Mouse (Mus musculus) gastrocnemius, postnatal 10 days (tissue): ENCODE data around the gene Usp8. TPM values are rescaled to one million over a fixed set of nuclear protein-coding genes. Genes with fewer than 3 reads are reported as not detected.

ENCODE experiments used
- DNase-seq: peaks from one replicate; pipeline ENCODE4 v3.0.0; 2021; ENCODE audit warnings: mixed read lengths
- total RNA-seq, 2 experiments: library from RNA; stranded (reverse); gene quantifications; 2 replicates each; pipeline ENCODE4 v1.2.3; 2021

The Usp8 gene
- total RNA-seq, 2 experiments from 2014 or later = 19.8 to 24.8 TPM

- DNase-seq = no peak
Measured at GRCm38 (mm10) chr2:126740314-126740713, 33.2 kb downstream of the Usp8 start.

DNA sequence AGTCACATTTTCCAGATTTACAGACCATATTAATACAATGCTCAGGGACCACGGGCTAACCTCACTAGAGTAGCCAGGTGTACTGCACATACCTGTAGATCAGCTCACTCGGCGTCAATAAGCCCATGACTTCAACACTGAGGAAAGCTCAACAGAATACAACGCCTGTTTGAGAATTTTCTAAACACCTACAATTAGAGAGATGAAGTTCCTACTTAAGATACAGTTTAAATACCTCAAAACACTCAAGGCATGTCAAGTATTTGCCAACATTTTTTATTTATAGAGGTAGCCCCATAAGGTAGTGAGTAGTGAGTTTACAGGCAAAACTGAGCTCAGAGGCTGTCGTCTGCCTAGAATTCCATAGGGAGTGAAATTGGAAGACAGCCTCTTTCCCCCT is 36.3 kb downstream of the Usp8 start:
- DNase-seq = no peak

DNA sequence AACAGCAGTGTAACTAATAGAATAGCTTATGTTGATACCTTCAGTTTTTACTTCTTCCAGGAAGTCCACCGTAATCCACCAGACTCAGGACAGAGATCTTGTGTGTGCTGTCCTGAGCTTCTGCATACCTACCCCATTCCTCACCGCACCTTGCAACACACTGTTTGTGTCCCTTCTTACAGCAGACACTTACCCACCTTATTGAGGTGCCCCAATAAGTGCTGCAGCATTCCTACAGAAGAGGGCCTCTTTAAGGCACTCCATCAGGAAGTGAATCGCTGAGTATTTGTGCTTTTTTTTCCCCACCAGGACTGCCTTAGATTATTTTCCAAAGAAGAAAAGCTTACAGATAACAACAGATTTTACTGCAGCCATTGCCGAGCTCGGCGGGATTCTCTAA is 48.5 kb downstream of the Usp8 start:
- no peak for DNase-seq

DNA sequence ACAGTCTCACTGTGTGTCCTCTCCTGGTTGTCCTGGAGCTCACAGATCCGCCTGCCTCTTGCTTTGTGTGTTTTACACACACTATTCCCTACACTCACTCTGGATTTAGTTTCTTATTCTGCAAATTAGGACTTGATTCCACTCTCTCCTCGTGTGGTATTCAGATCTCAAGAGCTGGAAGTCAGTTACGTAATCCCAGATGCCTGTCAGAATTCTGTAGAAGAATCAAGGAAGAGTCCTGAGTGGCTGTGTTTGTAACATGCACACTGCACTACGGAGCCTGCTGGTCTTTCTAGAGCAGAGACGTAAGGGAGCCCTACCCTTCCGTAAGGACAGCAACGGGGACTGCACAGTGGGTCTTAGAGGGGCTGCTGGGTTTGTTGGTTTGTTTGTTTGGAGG is 52.2 kb downstream of the Usp8 start:
- no peak for DNase-seq

- no peak for DNase-seq
Measured at GRCm38 (mm10) chr2:126765867-126766582, 58.9 kb downstream of the Usp8 start.

GRCm38 (mm10) chr2:126767599-126767998 is 60.5 kb downstream of the Usp8 start:
- no peak for DNase-seq

DNA sequence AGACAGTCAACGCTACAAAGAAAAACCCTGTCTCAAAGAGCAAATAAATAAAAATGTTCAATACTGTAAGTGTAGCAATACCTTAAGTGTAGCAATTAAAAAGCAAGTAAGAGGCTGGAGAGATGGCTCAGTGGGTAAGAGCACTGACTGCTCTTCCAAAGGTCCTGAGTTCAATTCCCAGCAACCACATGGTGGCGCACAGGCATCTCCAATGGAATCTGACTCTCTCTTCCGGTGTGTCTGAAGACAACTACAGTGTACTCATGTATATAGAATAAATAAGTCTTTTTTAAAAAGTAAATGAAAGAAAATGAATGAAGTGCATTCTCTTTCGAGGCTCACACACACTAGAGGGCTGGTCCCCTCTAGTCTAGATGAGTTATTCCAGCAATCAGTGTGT is 61.1 kb downstream of the Usp8 start:
- DNase-seq = no peak

- no peak for DNase-seq
Measured at GRCm38 (mm10) chr2:126769431-126770181, 62.5 kb downstream of the Usp8 start.

- DNase-seq = no peak
Measured at GRCm38 (mm10) chr2:126772217-126772616, 65.1 kb downstream of the Usp8 start.

DNA sequence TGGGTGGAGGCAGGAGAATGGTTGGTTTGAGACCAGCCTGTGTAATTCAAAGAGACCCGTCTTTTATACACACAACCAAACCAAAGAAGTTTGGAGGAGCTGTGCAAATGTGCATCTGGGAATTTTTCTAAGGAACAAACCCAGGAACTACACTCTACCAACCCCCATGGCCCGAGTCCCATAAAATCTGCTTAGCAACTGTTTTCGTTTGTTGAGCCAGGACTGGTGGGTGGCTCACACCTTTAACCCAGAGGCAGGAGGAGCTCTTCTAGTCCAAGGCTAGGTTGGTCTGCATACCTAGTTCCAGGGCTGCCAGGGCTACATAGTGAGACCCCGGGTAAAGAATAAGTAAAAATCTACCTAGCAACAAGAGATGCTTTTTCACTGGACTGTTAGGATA is 68.8 kb downstream of the Usp8 start:
- no peak for DNase-seq

- no peak for DNase-seq
Measured at GRCm38 (mm10) chr2:126776416-126776815, 69.3 kb downstream of the Usp8 start.

- DNase-seq = no peak
Measured at GRCm38 (mm10) chr2:126778806-126779205, 71.7 kb downstream of the Usp8 start.

DNA sequence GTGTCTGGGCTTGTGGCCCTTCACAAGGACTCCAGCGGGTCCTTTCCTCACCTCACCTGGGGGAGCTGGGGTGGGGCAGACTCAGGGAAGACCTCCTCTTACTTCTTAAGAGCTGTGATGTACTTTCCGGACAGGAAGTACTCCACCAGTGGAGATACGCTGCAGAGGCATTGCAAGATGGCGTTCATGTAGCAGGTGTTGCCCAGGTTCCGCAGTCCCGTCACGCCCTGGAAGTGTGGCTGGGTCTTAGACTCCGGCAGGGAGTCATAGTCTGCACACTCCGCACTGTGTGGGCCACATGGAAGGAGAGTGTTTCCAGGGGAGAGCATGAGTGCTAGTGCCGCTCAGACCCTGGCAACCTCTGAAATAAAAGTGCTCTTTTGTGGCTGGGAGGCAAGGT is 73.2 kb downstream of the Usp8 start:
- no peak for DNase-seq

DNA sequence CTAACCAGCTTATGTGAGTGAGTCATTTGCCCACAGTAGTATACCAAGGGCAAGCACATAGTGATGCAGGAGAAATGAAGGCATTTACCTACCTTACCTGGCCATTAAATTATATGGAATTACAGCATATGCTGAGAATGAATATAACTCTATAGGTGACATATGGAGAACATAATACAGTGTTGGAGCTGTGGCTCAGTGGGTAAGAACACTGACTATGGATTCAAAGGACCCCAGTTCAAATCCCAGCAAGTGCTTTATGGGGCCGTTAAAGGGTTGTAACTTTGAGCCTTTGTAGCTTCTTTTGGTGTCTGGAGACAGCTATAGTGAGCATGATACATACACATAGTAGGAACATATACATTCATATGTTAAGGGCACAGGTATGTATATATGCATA is 74.3 kb downstream of the Usp8 start:
- no peak for DNase-seq

- peak; percentile 63 for DNase-seq
Measured at GRCm38 (mm10) chr2:126782433-126782832, 75.3 kb downstream of the Usp8 start.

DNA sequence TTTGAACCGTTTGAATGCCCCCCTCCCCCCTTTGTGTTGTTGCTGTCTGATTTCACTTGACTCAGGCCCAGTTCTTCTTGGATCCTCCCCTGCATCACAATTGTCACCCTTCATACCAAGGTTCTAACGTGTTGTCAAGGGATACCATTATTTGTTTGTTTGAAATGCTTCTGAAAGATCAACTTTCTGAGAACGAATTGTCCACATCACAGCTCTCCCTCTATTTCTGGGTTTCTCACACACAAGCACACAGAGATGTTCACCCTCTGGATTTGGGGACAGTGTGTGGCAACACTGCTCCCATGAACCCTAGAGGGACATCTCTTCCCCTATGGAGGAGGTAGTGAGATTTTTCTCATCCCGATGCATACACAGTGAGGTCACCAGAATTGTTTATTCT is 76.2 kb downstream of the Usp8 start, which contains the start of gene Usp50:
Gene Usp50 (minus strand): TSS at position 101 of the 400 bp plus-strand sequence.
- no peak for DNase-seq

- DNase-seq = no peak
Measured at GRCm38 (mm10) chr2:126787721-126788342, 80.7 kb downstream of the Usp8 start.

DNA sequence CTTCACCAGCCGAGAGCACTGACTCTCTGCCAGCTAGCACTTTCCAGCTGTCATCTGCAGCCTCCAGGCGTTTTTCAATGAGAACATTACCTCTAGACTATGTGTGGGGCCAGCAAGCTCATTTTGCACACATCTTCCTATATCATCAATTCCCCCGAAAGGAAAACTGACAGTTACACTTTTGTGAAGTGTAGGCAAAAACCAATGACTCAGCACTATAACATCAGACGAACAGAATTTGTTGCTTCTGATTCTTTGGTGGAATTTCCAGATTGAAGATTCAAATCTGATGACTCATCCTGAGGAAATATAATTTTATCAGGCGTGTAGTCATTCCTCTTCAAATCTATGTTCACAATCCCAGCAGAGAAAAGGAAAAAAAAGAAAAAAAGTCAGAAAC is 85.5 kb downstream of the Usp8 start:
- DNase-seq = no peak

DNA sequence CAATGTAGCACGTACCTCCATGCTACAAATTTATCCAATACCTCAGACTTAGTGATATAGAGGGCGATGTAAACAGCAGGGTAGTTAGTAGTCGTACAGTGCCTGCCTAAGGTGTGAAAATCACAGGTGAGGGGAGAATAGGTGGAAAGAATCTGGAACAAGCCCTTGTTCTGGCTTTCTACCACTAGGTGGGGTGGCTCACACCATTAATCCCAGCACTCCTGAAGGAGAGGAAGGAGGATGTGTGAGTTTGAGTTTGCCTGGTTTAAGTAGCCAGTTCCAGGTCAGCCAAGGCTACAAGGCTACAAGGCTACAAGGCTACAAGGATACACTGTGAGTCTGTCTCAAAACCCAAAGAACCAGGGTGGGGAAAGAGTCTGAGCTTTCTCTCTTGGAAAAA is 88.6 kb downstream of the Usp8 start:
- no peak for DNase-seq

DNA sequence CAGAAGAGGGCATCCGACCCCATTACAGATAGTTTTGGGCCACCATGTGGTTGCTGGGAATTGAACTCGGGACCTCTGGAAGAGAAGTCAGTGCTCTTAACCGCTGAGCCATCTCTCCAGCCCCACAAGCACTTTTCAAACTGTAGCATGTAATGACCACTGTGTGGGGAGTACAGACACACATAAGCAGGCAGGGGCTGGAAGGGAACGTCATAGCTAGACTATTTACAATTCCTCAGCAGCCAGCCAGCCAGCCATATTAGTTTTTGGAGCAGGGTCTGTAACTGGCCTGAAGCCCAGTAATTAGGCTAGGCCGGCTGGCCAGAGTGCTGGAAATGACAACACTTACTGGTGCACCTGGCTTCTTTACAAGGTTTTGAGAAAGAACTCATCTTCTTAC is 91.3 kb downstream of the Usp8 start:
- DNase-seq = no peak

DNA sequence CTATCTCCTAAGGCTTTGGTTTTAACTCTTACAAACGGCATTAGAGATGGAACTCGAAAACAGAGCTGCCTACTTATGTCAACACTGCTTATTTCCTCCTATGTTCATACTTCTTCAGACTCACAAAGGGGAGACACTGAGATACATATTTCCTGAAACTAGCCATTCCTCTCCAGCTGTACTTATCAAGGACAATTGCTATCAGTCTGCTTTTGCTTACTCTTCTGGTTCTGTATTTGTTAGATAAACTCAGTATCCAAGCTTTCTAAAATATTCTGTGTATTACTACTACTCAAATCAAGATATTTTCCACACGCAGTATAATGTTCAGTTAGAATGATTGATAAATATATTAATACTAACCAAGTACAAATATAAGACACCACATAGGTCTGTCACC is 94.9 kb downstream of the Usp8 start:
- no peak for DNase-seq
